Mouse (Mus musculus): Measurements from ENCODE around the gene Hoxc5.

Hoxc5 gene

DNA sequence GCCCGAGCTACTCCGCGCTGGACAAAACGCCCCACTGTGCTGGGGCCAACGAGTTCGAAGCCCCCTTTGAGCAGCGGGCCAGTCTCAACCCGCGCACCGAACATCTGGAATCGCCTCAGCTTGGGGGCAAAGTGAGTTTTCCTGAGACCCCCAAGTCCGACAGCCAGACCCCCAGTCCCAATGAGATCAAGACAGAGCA lies at the start of gene Hoxc5:
Gene Hoxc5 (plus strand): TSS at position 132 of the 199 bp plus-strand sequence.
- DNase-seq (ENCODE audit: low spot score in 2 of 2): no peak

DNA sequence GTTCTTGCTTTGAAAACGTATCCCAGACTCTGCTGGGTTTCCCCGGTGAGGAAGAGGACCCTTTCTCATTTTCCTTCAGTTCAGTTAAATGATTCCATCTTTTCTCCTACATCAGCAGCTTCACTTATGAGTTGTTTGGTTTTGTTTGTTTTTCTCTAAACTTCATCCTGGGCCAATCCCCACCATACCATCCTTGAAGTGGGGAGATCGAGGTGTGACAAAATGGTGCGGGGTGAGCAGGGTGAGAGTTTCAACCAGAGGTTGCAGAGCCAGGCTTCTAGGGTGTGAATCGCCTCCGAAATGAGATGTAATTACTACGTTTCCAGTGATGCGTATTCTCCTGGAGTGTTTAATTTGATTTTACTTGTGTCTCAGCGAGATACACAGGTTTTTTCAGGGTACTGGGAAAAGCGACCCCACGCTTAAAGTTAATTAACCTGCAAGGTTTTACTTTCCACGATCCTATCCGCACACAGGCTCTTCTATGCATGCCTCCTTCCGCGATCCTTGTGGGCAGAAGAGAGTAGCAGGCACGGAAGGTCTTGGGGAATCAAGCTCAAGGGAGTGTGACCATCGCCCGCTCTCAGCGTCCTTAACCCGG lies 49.2 kb upstream of the Hoxc5 start:
- no peak for DNase-seq (ENCODE audit: low spot score in 2 of 2)

DNA sequence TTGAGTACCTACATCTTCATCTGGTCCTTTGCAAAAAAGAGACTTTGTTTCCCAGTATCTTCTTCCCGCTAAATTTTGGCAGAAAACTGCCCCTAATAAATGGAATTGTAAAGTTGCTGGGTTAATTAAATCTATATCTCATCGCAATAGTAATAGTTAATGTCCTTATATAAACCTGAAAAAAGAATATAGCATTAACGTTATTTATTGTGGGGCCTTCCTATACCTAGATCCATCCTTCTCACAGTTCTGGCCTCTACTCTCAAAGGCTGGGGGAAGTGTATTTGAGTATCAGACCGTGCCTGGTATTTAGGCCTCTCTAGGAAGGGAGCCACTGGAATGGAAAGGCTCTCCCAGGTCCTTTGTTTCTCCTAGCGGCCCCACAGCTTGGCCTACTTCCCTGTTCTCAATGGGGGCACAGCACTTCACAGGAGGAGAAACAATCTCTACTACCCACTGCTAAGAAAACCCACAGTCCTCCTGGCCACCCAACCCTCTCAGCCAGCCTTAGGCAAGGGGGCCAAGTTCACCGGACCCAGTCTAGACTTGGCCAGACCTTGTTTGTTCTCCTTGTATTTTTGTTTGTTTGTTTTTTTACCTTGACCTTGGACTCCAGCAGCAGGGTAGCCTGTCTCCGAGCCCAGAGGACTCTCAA lies 48.5 kb upstream of the Hoxc5 start:
- no peak for DNase-seq (ENCODE audit: low spot score in 2 of 2)

DNA sequence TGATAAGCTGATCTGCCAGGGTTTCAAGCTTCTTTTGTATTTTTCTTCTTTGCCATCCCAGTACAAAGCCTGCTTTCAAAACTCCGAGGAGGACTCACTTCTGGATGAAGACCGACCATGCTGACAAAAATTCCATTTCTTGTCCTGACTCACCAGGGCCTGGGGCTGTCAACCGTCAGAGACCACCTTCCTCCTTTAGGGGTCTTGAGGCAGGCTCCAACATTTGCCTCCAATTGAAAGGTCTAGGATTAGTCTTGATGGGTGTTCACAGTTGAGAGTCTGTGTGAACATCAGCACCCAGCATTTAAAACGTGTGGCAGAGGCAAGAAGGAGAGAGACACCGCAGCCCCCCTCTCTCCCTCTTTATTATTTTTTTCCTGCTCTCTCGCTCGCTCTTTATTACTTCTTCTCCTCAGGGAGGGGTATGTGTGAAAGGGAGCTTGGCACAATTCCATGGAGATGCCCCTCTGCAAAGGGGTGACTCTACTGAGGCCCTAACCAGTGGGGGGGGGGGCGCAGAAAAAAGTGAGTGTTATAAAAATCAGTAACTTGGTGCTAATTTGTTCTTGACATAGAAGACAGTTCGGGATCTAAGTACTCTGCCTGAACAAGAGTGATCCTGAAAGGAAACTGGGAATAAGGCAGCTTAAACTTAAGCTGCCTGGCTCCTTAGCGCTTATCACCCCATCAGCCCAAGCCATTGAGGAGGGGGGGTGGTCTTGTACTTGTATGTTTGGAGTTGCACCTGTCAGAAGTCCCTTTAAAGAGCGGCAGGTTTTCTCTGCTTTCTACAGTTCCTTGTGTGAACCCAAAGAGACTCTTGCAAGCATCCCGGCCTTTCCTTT lies 47.7 kb upstream of the Hoxc5 start:
- DNase-seq (ENCODE audit: low spot score in 2 of 2): no peak

- DNase-seq (ENCODE audit: low spot score in 2 of 2): peak; percentile 29 to 39
Measured at GRCm38 (mm10) chr15:102920619-102921018, 46.6 kb upstream of the Hoxc5 start.

- no peak for DNase-seq (ENCODE audit: low spot score in 2 of 2)
Measured at GRCm38 (mm10) chr15:102921053-102922011, 45.9 kb upstream of the Hoxc5 start, which contains the start of gene Hoxc13. Hoxc13 (plus strand) TSS chr15:102921103.

DNA sequence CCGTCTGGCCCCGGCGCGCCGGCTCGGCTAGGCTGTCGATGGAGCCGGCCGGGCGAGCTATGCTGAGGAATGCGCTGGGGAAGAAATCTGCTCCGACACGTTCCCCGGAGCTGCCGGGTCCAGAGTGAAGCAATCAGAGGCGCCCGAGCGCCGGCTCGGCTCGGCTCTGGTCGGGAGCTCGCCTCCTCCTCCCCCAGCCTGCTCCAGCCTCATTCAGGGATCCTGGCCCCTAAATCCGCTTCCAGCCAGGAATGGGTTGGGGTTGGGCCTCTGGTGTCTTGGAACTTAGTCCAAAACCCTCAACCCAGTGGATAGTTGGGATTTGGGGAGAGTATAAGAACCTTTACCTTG lies 45.3 kb upstream of the Hoxc5 start:
- DNase-seq (ENCODE audit: low spot score in 2 of 2): no peak

- no peak for DNase-seq (ENCODE audit: low spot score in 2 of 2)
Measured at GRCm38 (mm10) chr15:102922636-102923500, 44.4 kb upstream of the Hoxc5 start.

DNA sequence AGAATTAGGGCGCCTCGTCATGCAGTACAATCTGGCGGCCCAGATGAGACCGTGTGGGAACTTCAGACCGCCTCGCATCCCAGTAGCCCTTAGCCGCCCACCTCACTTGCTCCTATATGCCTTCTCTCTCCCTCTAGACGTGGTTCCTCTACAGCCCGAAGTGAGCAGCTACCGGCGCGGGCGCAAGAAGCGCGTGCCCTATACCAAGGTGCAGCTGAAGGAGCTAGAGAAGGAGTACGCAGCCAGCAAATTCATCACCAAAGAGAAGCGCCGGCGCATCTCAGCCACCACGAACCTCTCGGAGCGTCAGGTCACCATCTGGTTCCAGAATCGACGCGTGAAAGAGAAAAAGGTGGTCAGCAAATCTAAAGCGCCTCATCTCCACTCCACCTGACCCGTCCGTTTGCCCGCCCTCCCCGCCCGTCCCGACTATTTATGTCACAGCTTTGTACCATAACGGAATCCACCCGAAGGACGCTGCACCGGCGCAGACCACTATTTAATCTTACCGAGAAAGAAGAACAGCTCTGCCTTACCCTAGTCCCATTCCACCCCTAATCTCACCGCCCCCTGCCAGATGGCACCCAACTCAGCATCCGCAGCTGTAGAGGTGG lies 40.1 kb upstream of the Hoxc5 start:
- DNase-seq (ENCODE audit: low spot score in 2 of 2): no peak

- DNase-seq (ENCODE audit: low spot score in 2 of 2): no peak
Measured at GRCm38 (mm10) chr15:102931706-102932358, 35.4 kb upstream of the Hoxc5 start.

DNA sequence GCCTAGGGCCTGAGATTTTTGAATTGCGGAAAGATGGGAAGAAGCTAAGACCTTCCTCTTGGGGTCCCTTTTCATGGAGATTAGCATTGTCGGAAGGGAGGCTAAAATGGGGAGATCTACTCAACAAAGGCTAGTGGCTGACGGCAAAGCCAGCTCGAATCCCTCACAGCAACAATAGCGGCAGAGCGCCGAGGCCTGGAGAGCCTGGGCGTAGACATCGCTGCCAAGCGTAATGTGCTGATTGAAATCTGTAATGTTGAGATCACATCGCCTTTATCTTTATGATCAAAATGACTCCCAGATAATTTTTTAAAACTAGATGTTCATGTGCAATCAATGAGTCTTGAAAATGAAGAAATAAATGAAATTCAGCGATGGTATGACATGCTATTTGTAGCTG lies 32.8 kb upstream of the Hoxc5 start:
- DNase-seq (ENCODE audit: low spot score in 2 of 2): no peak

- DNase-seq (ENCODE audit: low spot score in 2 of 2): no peak
Measured at GRCm38 (mm10) chr15:102934897-102935296, 32.3 kb upstream of the Hoxc5 start.

DNA sequence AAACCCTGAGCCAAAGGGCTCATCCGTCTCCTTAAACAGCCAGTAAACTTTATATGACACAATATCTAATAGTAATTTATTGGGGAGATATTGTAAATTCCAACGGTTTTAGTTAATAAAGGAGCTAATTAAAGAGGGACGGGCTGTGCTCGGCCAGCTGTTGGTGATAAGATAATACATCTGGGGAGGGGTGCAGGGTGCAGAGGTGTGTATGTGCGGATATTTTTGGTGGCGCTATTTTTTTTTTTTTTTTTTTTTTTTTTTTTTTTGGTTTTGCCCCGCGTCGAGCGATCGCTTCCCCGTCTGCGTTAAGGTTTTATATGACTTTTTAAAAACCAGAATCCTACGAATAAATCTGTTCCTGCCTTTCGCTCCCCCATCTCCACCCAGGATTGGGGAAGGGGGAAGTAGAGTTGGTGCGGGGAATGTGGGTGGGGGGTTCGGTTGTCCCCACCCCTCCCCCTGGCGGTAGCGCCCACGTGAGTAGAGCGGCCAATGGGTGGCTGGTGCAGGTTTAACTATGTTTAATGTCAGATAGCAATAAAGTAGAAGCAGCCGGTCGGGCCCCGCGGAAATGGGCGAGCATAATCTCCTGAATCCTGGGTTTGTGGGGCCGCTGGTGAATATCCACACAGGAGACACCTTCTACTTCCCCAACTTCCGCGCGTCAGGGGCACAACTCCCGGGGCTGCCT lies 30.8 kb upstream of the Hoxc5 start, which contains the start of gene Hoxc12:
Gene Hoxc12 (plus strand): TSS at position 479 of the 694 bp plus-strand sequence.
- no peak for DNase-seq (ENCODE audit: low spot score in 2 of 2)

DNA sequence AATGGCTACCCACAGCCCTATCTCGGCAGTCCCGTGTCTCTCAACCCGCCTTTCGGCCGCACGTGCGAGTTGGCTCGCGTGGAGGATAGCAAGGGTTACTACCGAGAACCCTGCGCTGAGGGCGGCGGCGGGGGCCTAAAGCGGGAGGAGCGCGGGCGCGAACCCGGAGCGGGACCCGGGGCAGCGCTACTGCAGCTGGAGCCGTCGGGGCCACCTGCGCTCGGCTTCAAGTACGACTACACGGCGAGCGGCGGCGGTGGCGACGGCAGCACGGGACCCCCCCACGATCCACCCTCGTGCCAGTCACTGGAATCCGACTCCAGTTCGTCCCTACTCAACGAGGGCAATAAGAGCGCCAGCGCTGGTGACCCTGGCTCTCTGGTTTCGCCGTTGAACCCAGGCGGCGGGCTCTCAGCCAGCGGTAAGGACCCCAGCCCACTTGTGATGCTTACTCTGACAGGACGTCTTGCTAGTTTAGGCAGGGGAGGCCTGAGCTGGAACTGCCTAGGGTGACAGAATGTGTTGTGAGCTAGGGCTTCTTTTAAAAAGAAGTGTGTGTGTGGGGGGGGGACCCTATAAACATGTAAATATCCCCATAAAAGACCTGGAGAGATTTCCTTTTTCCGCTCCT lies 30.1 kb upstream of the Hoxc5 start:
- DNase-seq (ENCODE audit: low spot score in 2 of 2): no peak

DNA sequence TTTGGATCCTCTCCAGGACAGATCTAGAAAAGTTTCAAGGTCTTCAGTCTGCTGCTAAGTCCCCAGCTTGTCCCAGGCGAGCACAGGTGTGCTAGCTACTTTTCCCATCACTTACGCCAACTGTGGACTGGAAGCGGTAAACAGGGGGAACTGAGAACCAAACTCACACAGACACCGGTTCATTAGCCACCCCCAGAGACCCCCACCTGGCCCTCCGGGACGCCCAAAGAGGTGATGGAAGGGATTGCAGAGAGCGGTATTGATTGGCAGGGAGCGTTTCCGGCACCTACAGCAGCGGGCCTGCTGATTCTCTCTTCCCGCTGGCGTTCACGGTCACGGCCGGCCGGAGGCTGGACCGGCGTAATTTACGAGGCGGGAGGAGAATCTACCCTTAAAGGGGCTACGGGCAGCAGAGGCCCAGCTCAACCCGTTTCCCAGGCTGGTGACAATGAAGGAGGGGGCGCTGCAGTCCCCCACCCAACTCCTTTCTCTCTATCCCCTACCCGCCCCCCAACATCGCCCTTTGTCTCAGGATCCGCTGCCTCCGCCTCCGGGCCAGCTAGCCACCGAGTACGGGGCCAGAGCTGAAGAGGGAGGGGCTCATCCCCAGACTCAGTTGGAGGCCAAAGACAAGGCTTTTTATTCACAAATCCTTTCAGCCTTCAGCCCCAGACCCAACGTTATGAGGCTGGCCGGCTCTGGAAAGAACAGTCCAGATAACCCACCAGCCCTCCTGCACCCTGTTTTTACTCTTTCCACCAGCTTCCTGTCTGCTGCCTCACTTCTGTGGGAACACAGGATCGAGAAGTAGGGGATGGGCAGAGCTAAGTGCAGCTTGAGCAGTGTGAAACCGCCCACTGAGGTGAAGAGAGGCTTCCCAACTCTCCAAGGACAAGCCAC lies 27.7 kb upstream of the Hoxc5 start:
- no peak for DNase-seq (ENCODE audit: low spot score in 2 of 2)

DNA sequence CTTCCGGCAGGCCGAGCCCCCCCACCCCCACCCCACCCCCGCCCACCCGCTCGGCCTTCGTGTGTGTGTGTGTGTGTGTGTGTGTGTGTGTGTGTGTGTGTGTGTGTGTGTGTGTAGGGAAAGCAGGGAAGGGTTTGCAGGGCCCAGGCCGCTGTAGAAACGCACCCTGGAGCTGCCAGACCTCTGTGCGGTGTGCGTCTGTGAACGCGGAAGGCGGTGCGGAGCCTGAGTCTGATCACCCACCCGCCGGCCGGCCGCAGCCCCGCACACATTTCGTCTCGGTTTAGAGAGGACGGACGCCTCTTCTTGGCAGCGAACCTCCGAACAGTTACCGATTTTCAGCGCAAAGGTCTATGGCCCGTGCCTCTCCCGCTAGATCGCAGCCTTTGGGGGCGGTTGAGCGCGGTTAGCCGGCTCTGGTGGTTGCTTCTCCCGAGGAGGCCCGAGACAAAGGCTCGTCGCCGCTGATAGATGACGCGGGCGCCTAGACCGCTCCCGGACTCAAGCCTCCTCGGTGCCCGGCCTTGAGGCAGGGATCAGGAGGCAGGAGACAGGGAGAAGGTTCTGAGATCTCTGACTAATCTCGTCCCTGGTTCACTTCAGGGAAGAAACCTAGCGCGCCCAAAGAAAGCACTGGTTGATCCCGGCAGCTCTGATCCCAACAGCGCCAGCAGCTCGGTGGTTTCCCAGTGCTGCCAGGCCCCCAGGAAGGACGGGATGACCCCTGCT lies 24.3 kb upstream of the Hoxc5 start:
- no peak for DNase-seq (ENCODE audit: low spot score in 2 of 2)

DNA sequence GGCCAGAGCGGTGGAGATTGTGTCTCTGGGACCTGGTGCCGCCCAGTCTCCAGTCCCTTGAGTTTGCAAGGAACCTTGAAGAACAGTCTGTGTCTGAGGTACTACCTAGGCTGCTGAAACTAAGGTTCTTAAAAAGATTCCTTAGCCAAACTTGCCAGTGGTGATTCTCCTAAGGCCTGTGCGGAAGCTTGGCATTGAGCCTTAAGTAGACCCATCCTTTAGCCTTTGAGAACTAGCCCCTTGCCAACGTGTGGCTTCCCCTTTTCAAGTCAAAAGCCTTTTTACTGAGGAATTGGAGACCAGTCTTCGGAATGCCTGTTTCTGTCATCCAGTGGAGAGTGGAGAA lies 23.8 kb upstream of the Hoxc5 start:
- DNase-seq (ENCODE audit: low spot score in 2 of 2): no peak

Data from heart, adult 9 months (tissue).